Mouse (Mus musculus): ENCODE data around the gene Hvcn1. TPM values are rescaled to one million over a fixed set of nuclear protein-coding genes. Genes with fewer than 3 reads are reported as not detected.

Gene Hvcn1
- polyA plus RNA-seq, 1 experiment from 2014 or later = 8.2 TPM

- TF ChIP-seq CTCF (IDR thresholded peaks at IDR 0.05; ENCODE audit: low read depth) = no peak
- H3K4me2 ChIP-seq = peak overlapping the region; percentile 55
Observed at GRCm38 (mm10) chr5:122280827-122281462, 74.3 kb downstream of the Hvcn1 start.

GRCm38 (mm10) chr5:122283828-122284182 is 77.2 kb downstream of the Hvcn1 start:
- TF ChIP-seq CTCF (IDR thresholded peaks at IDR 0.05; ENCODE audit: low read depth) = no peak
- H3K4me1 ChIP-seq (ENCODE audit: insufficient read depth) = peaks cover 20% of the 10 kb centered on the region
- peak overlapping the region; percentile 83 for H3K4me2 ChIP-seq
- H3K27me3 ChIP-seq (ENCODE audit: insufficient read depth, low read length) = no peaks in the 10 kb centered on the region
- DNase-seq (no peak), ATAC-seq (ENCODE audit: insufficient read depth) (no peak)
- peak overlapping the region; percentile 99 for H3K4me3 ChIP-seq (ENCODE audit: low read depth, low read length)
- H3K9ac ChIP-seq = peak overlapping the region; percentile 33; the same call in 1 of the 2 replicates
- no peak overlapping the region; the same call in 1 of the 2 replicates for H3K27ac ChIP-seq (ENCODE audit: low read depth)
- H3K36me3 ChIP-seq (ENCODE audit: insufficient read depth) = no peaks in the 10 kb centered on the region
- no peaks in the 10 kb centered on the region for H3K9me3 ChIP-seq (ENCODE audit: low read depth, low read length)
- 10% methylated on average over 2 of the region's 2 CpGs for WGBS

More at GRCm38 (mm10) chr5:122280827-122281462, 74.3 kb downstream of the Hvcn1 start:
- H3K27ac ChIP-seq (ENCODE audit: low read depth) = peak overlapping the region; percentile 63; the same call in 1 of the 2 replicates
- WGBS = 21% methylated on average over 19 of the region's 19 CpGs
- no peaks in the 10 kb centered on the region for H3K36me3 ChIP-seq (ENCODE audit: insufficient read depth)
- DNase-seq (peak; percentile 62), ATAC-seq (ENCODE audit: insufficient read depth) (no peak)
- peak overlapping the region; percentile 8 for H3K4me3 ChIP-seq (ENCODE audit: low read depth, low read length)
- peaks cover 19% of the 10 kb centered on the region for H3K4me1 ChIP-seq (ENCODE audit: insufficient read depth)
- no peaks in the 10 kb centered on the region for H3K27me3 ChIP-seq (ENCODE audit: insufficient read depth, low read length)
- H3K9ac ChIP-seq = peak overlapping the region; percentile 16; the same call in 1 of the 2 replicates
- no peaks in the 10 kb centered on the region for H3K9me3 ChIP-seq (ENCODE audit: low read depth, low read length)

GRCm38 (mm10) chr5:122284183-122285028 is 77.8 kb downstream of the Hvcn1 start, which contains the start of gene Pptc7:
TSS of gene Pptc7 (plus strand) at chr5:122284365.
- under 1% methylated on average over 68 of the region's 114 CpGs for WGBS
- peak within 1 kb of the TSS; percentile 83 for H3K4me2 ChIP-seq
- ATAC-seq (ENCODE audit: insufficient read depth) = peak; percentile 90
- no peak for TF ChIP-seq CTCF (IDR thresholded peaks at IDR 0.05; ENCODE audit: low read depth)
- H3K4me3 ChIP-seq (ENCODE audit: low read depth, low read length) = peak within 1 kb of the TSS; percentile 99
- no peaks in the 10 kb centered on the region for H3K36me3 ChIP-seq (ENCODE audit: insufficient read depth)
- H3K9ac ChIP-seq = peak within 1 kb of the TSS; percentile 76
- peaks cover 20% of the 10 kb centered on the region for H3K4me1 ChIP-seq (ENCODE audit: insufficient read depth)
- H3K27me3 ChIP-seq (ENCODE audit: insufficient read depth, low read length) = no peaks in the 10 kb centered on the region
- peak; percentile 93 for DNase-seq
- peak within 1 kb of the TSS; percentile 74; the same call in 1 of the 2 replicates for H3K27ac ChIP-seq (ENCODE audit: low read depth)
- no peaks in the 10 kb centered on the region for H3K9me3 ChIP-seq (ENCODE audit: low read depth, low read length)

GRCm38 (mm10) chr5:122285029-122285766 is 78.6 kb downstream of the Hvcn1 start:
- H3K4me1 ChIP-seq (ENCODE audit: insufficient read depth) = peaks cover 18% of the 10 kb centered on the region
- H3K27ac ChIP-seq (ENCODE audit: low read depth) = peak overlapping the region; percentile 74; the same call in 1 of the 2 replicates
- ATAC-seq (ENCODE audit: insufficient read depth) (peak; percentile 39; the same call in 1 of the 2 replicates), DNase-seq (peak; percentile 50)
- peak; percentile 19; the same call in 1 of the 2 replicates for TF ChIP-seq CTCF (IDR thresholded peaks at IDR 0.05; ENCODE audit: low read depth)
- peak overlapping the region; percentile 99 for H3K4me3 ChIP-seq (ENCODE audit: low read depth, low read length)
- under 1% methylated on average over 34 of the region's 34 CpGs for WGBS
- H3K9ac ChIP-seq = peak overlapping the region; percentile 76
- H3K27me3 ChIP-seq (ENCODE audit: insufficient read depth, low read length) = no peaks in the 10 kb centered on the region
- no peaks in the 10 kb centered on the region for H3K9me3 ChIP-seq (ENCODE audit: low read depth, low read length)
- H3K4me2 ChIP-seq = peak overlapping the region; percentile 83
- no peaks in the 10 kb centered on the region for H3K36me3 ChIP-seq (ENCODE audit: insufficient read depth)

GRCm38 (mm10) chr5:122285767-122286150 is 79.2 kb downstream of the Hvcn1 start:
- H3K27ac ChIP-seq (ENCODE audit: low read depth) = no peak overlapping the region
- H3K36me3 ChIP-seq (ENCODE audit: insufficient read depth) = no peaks in the 10 kb centered on the region
- peak overlapping the region; percentile 76 for H3K9ac ChIP-seq
- no peaks in the 10 kb centered on the region for H3K9me3 ChIP-seq (ENCODE audit: low read depth, low read length)
- H3K27me3 ChIP-seq (ENCODE audit: insufficient read depth, low read length) = no peaks in the 10 kb centered on the region
- TF ChIP-seq CTCF (IDR thresholded peaks at IDR 0.05; ENCODE audit: low read depth) = no peak
- WGBS = 47% methylated on average over 7 of the region's 7 CpGs
- DNase-seq (no peak), ATAC-seq (ENCODE audit: insufficient read depth) (no peak)
- H3K4me2 ChIP-seq = peak overlapping the region; percentile 83
- H3K4me3 ChIP-seq (ENCODE audit: low read depth, low read length) = peak overlapping the region; percentile 99
- peaks cover 13% of the 10 kb centered on the region for H3K4me1 ChIP-seq (ENCODE audit: insufficient read depth)

- no peak overlapping the region for H3K27ac ChIP-seq (ENCODE audit: low read depth)
- H3K9ac ChIP-seq = no peak overlapping the region
- DNase-seq (no peak), ATAC-seq (ENCODE audit: insufficient read depth) (no peak)
- no peaks in the 10 kb centered on the region for H3K27me3 ChIP-seq (ENCODE audit: insufficient read depth, low read length)
- no peaks in the 10 kb centered on the region for H3K9me3 ChIP-seq (ENCODE audit: low read depth, low read length)
- no peaks in the 10 kb centered on the region for H3K36me3 ChIP-seq (ENCODE audit: insufficient read depth)
- WGBS = 82% methylated on average over 10 of the region's 10 CpGs
- peaks cover 8% of the 10 kb centered on the region for H3K4me1 ChIP-seq (ENCODE audit: insufficient read depth)
- peak overlapping the region; percentile 83; the same call in 1 of the 2 replicates for H3K4me2 ChIP-seq
- 0 out of 2 replicates have a peak overlapping the region, but pooled peaks have one; percentile 99 for H3K4me3 ChIP-seq (ENCODE audit: low read depth, low read length)
- TF ChIP-seq CTCF (IDR thresholded peaks at IDR 0.05; ENCODE audit: low read depth) = no peak
Observed at GRCm38 (mm10) chr5:122286191-122286590, 79.6 kb downstream of the Hvcn1 start.

Measured in lung, embryonic 14.5 days (tissue).